Mouse (Mus musculus): ENCODE results near the gene Hoxd8.

The Hoxd8 gene

GRCm38 (mm10) chr2:74749337-74750121 is 45.1 kb downstream of the Hoxd8 start:
- DNase-seq (ENCODE audit: low spot score in 2 of 2): no peak

- DNase-seq (ENCODE audit: low spot score in 2 of 2): no peak
These were observed 46.4 kb downstream of the Hoxd8 start for GRCm38 (mm10) chr2:74750731-74751250.

- DNase-seq (ENCODE audit: low spot score in 2 of 2): no peak
These were observed 47.4 kb downstream of the Hoxd8 start for GRCm38 (mm10) chr2:74751861-74752260.

GRCm38 (mm10) chr2:74752431-74753174 is 48.2 kb downstream of the Hoxd8 start:
- no peak for DNase-seq (ENCODE audit: low spot score in 2 of 2)

GRCm38 (mm10) chr2:74753175-74753523 is 48.7 kb downstream of the Hoxd8 start:
- DNase-seq (ENCODE audit: low spot score in 2 of 2): no peak

GRCm38 (mm10) chr2:74753711-74754110 is 49.3 kb downstream of the Hoxd8 start:
- no peak for DNase-seq (ENCODE audit: low spot score in 2 of 2)
